Mouse (Mus musculus): Measurements from ENCODE around the gene Ppp2r5c.

DNA sequence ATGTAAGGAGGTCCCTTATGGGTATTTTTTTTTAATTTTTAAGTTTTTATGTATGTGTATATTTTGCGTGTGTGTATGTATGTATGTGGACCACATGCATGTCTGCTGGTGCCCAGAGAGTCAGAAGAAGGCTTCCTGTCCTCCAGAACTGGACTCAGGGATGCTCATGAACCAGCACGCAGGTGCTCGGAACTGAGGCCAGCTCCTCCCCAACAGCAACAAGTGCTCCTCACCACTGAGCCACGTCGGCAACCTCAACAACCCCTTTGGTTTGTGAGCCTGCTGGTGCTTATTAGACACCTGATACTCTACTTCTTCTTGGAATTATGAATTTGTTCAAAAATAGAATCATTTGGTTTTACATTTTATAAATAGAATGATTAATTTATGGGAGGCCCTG is 39.9 kb downstream of the Ppp2r5c start:
- TF ChIP-seq CTCF (IDR thresholded peaks at IDR 0.05 in 2 of 3, conservative IDR thresholded peaks at IDR 0.05 in 1 of 3; ENCODE audit: control insufficient read depth in 1 of 3, insufficient read depth in 1 of 3, low read depth in 2 of 3, low read length in 3 of 3, poor library complexity in 1 of 3, severe bottlenecking in 1 of 3) (no peak), USF1 (IDR thresholded peaks at IDR 0.05; ENCODE audit: low read depth, low read length) (no peak), HCFC1 (IDR thresholded peaks at IDR 0.05; ENCODE audit: low read depth, low read length) (no peak), KAT2A (conservative IDR thresholded peaks at IDR 0.05; ENCODE audit: low read depth, low read length) (no peak), ZNF384 (IDR thresholded peaks at IDR 0.05; ENCODE audit: low read depth, low read length) (no peak), EP300 (IDR thresholded peaks at IDR 0.05; ENCODE audit: low read depth in 1 of 2, low read length in 2 of 2) (no peak)

Data from MEL (cell line).